Mouse (Mus musculus): ENCODE data around the gene Dbx1. TPM values are rescaled to one million over a fixed set of nuclear protein-coding genes. Genes with fewer than 3 reads are reported as not detected.

The Dbx1 gene
- not detected in 2 replicates for polyA plus RNA-seq (2015; fragmentation: Nextera tagmentation; extraction: Ambion mirVana)

- TF ChIP-seq CTCF (IDR thresholded peaks at IDR 0.05; ENCODE audit: low read depth): no peak
- Histone ChIP-seq H3K4me3 (ENCODE audit: low read depth, low read length) (no peak within 1 kb of the TSS), H3K9me3 (ENCODE audit: control insufficient read depth) (no peaks in the 10 kb centered on the region), H3K9ac (ENCODE audit: low read depth, low read length) (no peak within 1 kb of the TSS), H3K4me2 (replicated peaks; ENCODE audit: low read depth) (no peak within 1 kb of the TSS), H3K4me1 (replicated peaks; ENCODE audit: control insufficient read depth, insufficient read depth, low read length) (no peaks in the 10 kb centered on the region), H3K27me3 (replicated peaks; ENCODE audit: control insufficient read depth, insufficient read depth, low read length) (peaks cover 89% of the 10 kb centered on the region), H3K36me3 (ENCODE audit: control insufficient read depth, insufficient read depth) (no peaks in the 10 kb centered on the region), H3K27ac (ENCODE audit: low read depth, low read length) (no peak within 1 kb of the TSS)
- no peak for ATAC-seq
- 2% methylated on average over 27 of the region's 33 CpGs for WGBS
These were observed at the start of gene Dbx1 for GRCm38 (mm10) chr7:49636491-49637115. Gene Dbx1 (minus strand): TSS chr7:49636849.

DNA sequence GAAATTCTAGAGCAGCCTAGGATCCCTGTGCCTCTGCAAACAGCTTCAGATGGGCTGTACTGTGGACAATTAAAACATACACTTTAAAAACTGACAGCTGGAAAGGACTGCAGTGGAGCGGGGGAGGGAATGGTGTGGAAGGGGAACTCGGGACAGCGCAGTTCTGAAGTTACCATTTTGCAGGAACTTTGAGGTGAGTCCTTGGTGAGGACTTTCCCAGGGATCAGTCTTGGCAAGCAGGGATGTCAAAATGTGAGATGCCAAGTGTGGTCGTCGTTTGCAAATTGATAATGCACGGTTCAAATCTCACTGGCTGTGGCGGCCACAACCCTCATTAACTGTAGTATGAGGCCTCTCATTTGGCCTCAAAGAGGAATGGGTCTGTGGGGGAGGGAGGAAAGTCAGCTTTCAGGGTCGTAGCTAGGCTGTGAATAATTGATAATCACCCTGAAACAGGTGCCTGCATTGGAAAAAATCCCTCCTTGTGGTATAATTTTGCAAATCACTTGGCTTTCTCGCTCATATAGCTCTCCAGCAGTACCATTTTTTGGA lies 42.3 kb upstream of the Dbx1 start:
- H3K27me3 ChIP-seq (replicated peaks; ENCODE audit: control insufficient read depth, insufficient read depth, low read length): peaks cover 58% of the 10 kb centered on the region

DNA sequence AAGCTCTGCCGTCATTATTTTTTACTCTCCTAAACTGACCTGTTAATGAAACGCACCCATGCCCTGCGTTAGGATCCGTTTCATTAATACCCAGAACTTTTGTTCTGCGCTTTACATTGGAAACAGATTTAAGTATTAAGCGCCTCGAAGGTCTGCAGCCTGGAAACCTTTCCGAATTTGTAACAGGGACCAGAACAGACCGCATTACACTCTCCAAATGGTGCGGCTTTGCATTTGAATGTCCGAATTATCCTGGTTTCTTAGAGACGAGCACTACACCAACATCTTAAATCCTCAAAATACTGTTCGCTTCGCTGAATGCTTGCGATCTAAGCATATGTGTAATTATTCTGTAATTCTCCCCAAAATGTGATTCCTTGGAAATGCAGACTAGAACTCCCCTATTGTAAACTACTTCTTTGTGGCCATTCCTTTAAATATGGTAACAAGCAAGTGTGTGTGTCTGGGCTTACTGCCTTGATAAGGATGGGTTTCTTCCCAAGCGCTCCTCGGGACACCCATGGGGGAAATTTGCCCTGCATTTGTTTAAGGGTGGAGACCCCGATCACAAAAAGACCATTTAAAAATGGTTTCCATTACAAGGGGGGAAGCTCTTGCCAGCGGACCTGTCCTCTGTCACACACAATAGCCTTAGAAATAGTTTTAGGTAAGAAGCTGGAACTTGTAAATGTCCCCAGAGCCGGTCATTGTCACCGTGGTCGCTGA lies 41.6 kb upstream of the Dbx1 start:
- WGBS: 5% methylated on average over 22 of the region's 22 CpGs
- Histone ChIP-seq H3K9me3 (ENCODE audit: control insufficient read depth) (no peaks in the 10 kb centered on the region), H3K9ac (ENCODE audit: low read depth, low read length) (no peak overlapping the region), H3K36me3 (ENCODE audit: control insufficient read depth, insufficient read depth) (no peaks in the 10 kb centered on the region), H3K4me2 (replicated peaks; ENCODE audit: low read depth) (no peak overlapping the region), H3K4me1 (replicated peaks; ENCODE audit: control insufficient read depth, insufficient read depth, low read length) (no peaks in the 10 kb centered on the region), H3K27ac (ENCODE audit: low read depth, low read length) (no peak overlapping the region), H3K27me3 (replicated peaks; ENCODE audit: control insufficient read depth, insufficient read depth, low read length) (peaks cover 55% of the 10 kb centered on the region), H3K4me3 (ENCODE audit: low read depth, low read length) (no peak overlapping the region)
- TF ChIP-seq CTCF (IDR thresholded peaks at IDR 0.05; ENCODE audit: low read depth): no peak
- no peak for ATAC-seq

More for the DNA sequence above, 42.3 kb upstream of the Dbx1 start:
- Histone ChIP-seq H3K9me3 (ENCODE audit: control insufficient read depth) (no peaks in the 10 kb centered on the region), H3K4me1 (replicated peaks; ENCODE audit: control insufficient read depth, insufficient read depth, low read length) (no peaks in the 10 kb centered on the region), H3K27ac (ENCODE audit: low read depth, low read length) (no peak overlapping the region), H3K36me3 (ENCODE audit: control insufficient read depth, insufficient read depth) (no peaks in the 10 kb centered on the region), H3K9ac (ENCODE audit: low read depth, low read length) (no peak overlapping the region), H3K4me3 (ENCODE audit: low read depth, low read length) (no peak overlapping the region), H3K4me2 (replicated peaks; ENCODE audit: low read depth) (no peak overlapping the region)
- no peak for ATAC-seq
- no peak for TF ChIP-seq CTCF (IDR thresholded peaks at IDR 0.05; ENCODE audit: low read depth)
- 11% methylated on average over 9 of the region's 9 CpGs for WGBS

GRCm38 (mm10) chr7:49677166-49677565 lies 40.5 kb upstream of the Dbx1 start:
- no peaks in the 10 kb centered on the region for H3K4me1 ChIP-seq (replicated peaks; ENCODE audit: control insufficient read depth, insufficient read depth, low read length)
- H3K27ac ChIP-seq (ENCODE audit: low read depth, low read length): no peak overlapping the region
- no peaks in the 10 kb centered on the region for H3K36me3 ChIP-seq (ENCODE audit: control insufficient read depth, insufficient read depth)
- peaks cover 50% of the 10 kb centered on the region for H3K27me3 ChIP-seq (replicated peaks; ENCODE audit: control insufficient read depth, insufficient read depth, low read length)
- WGBS: 4% methylated on average over 9 of the region's 9 CpGs
- H3K9ac ChIP-seq (ENCODE audit: low read depth, low read length): no peak overlapping the region
- H3K4me2 ChIP-seq (replicated peaks; ENCODE audit: low read depth): no peak overlapping the region
- no peak overlapping the region for H3K4me3 ChIP-seq (ENCODE audit: low read depth, low read length)
- TF ChIP-seq CTCF (IDR thresholded peaks at IDR 0.05; ENCODE audit: low read depth): no peak
- no peaks in the 10 kb centered on the region for H3K9me3 ChIP-seq (ENCODE audit: control insufficient read depth)
- ATAC-seq: no peak

DNA sequence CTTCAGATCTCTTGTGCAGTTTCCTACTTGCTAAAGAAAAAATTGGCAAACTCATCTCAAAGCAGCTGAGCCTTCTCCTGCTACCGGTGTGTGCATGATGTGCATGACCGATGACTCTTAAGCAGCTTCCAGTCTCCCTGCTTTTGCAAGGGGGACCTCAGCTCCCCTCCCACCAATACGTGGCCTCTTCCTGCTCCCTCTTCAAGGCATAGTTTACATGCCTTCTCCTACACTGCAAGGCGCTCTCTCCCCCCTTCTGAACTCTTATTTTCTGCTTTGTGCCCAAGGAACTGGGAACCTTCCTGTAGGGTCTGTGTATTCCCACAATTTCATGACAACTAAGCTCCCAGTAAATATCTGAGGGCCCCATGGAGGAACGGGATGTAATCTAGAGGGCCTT lies 40.0 kb upstream of the Dbx1 start:
- Histone ChIP-seq H3K9me3 (ENCODE audit: control insufficient read depth) (no peaks in the 10 kb centered on the region), H3K27me3 (replicated peaks; ENCODE audit: control insufficient read depth, insufficient read depth, low read length) (peaks cover 45% of the 10 kb centered on the region), H3K4me3 (ENCODE audit: low read depth, low read length) (no peak overlapping the region), H3K27ac (ENCODE audit: low read depth, low read length) (no peak overlapping the region), H3K36me3 (ENCODE audit: control insufficient read depth, insufficient read depth) (no peaks in the 10 kb centered on the region), H3K9ac (ENCODE audit: low read depth, low read length) (no peak overlapping the region), H3K4me2 (replicated peaks; ENCODE audit: low read depth) (no peak overlapping the region), H3K4me1 (replicated peaks; ENCODE audit: control insufficient read depth, insufficient read depth, low read length) (no peaks in the 10 kb centered on the region)
- no peak for ATAC-seq
- no peak for TF ChIP-seq CTCF (IDR thresholded peaks at IDR 0.05; ENCODE audit: low read depth)
- 15% methylated on average over 5 of the region's 5 CpGs for WGBS

DNA sequence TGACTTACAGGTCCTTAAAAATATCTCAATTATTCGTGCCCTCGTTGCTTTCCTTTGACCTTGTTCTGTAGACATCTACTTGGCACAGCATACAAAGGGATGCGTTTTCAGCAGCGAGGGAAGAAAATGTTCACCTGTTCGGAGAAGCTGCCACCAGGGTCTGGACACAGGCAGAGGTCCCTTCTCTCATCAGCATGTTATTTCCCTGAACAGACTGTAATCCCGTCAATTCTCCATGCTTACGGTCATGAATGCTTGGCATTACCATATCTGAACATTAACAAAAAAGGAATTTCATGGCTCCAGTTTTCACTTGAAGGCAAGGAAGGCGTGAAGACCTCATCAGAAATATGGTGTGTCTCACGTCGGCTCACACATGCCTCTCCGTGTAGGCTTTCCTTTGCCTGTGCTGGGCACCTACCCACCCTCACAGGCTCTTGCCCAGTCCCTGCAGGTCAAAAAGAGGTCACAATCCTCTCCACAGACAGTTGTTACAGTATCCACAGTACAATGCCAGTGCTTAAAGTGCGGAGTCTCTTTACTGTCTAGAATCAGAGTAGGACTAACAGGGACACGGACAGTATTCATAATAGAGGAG lies 31.7 kb upstream of the Dbx1 start:
- H3K9ac ChIP-seq (ENCODE audit: low read depth, low read length): no peak overlapping the region
- no peak for ATAC-seq

More for the DNA sequence above, 31.7 kb upstream of the Dbx1 start:
- Histone ChIP-seq H3K4me2 (replicated peaks; ENCODE audit: low read depth) (no peak overlapping the region), H3K27me3 (replicated peaks; ENCODE audit: control insufficient read depth, insufficient read depth, low read length) (no peaks in the 10 kb centered on the region), H3K9me3 (ENCODE audit: control insufficient read depth) (no peaks in the 10 kb centered on the region), H3K27ac (ENCODE audit: low read depth, low read length) (no peak overlapping the region), H3K4me3 (ENCODE audit: low read depth, low read length) (no peak overlapping the region), H3K4me1 (replicated peaks; ENCODE audit: control insufficient read depth, insufficient read depth, low read length) (no peaks in the 10 kb centered on the region), H3K36me3 (ENCODE audit: control insufficient read depth, insufficient read depth) (no peaks in the 10 kb centered on the region)
- no peak for TF ChIP-seq CTCF (IDR thresholded peaks at IDR 0.05; ENCODE audit: low read depth)
- 88% methylated on average over 13 of the region's 13 CpGs for WGBS

All from intestine, postnatal 0 days (tissue).